20 mouse cellular contexts compared by ENCODE assay signal in the genomic region with DNA sequence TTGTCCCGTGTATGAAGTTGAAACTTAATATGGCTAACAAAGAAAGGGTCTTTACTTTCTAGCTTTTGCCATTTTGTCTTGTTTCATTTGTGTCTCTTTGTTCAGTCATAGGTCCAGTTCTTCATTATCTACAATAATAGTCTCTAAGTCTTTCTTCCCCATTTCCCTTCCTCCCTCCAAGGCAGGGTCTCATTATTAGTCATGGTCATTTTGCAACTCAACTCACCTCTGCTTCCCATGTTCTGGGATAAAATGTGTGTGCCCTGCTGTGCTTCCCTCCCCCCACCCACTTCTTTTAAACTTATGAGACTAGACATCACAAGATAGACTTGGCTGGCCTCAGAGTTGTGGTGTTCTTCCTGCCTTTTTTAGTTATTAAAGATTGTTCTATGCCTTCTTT.
"Had no signal": no experiment of that assay in that cellular context is flagged by ENCODE, and none has a peak within 500 bp of the region (broad histone marks: within the 10 kb centered on the region; RNA-seq: fewer than 3 reads in every experiment).

No protein-coding gene starts in this region.

- H3K4me1 ChIP-seq: midbrain, embryonic 13.5 days; midbrain, embryonic 15.5 days; neural tube, embryonic 13.5 days; neural tube, embryonic 15.5 days; stomach, embryonic 15.5 days had no signal

- H3K27ac ChIP-seq: liver, embryonic 15.5 days; midbrain, embryonic 13.5 days; midbrain, embryonic 15.5 days; neural tube, embryonic 13.5 days; neural tube, embryonic 15.5 days; stomach, embryonic 15.5 days; stomach, postnatal 0 days had no signal

- H3K4me3 ChIP-seq: liver, embryonic 15.5 days; megakaryocyte, embryonic 14.5 days; midbrain, embryonic 13.5 days; midbrain, embryonic 15.5 days; neural tube, embryonic 13.5 days; neural tube, embryonic 15.5 days; stomach, embryonic 15.5 days had no signal

- H3K4me2 ChIP-seq: liver, embryonic 15.5 days; lung, embryonic 14.5 days; midbrain, embryonic 11.5 days; midbrain, embryonic 13.5 days; midbrain, embryonic 15.5 days; neural tube, embryonic 13.5 days; neural tube, embryonic 15.5 days; stomach, embryonic 15.5 days had no signal

- H3K9me3 ChIP-seq: liver, embryonic 15.5 days; megakaryocyte, embryonic 14.5 days; midbrain, embryonic 15.5 days; neural tube, embryonic 13.5 days; neural tube, embryonic 15.5 days; stomach, embryonic 15.5 days had no signal

- H3K36me3 ChIP-seq: liver, embryonic 15.5 days; midbrain, embryonic 13.5 days; midbrain, embryonic 15.5 days; neural tube, embryonic 13.5 days; neural tube, embryonic 15.5 days; stomach, embryonic 15.5 days had no signal

- ATAC-seq: liver, postnatal 0 days; midbrain, embryonic 13.5 days; midbrain, embryonic 15.5 days had no signal

- DNase-seq: liver, postnatal 0 days; lung, postnatal 10 days; lung, postnatal 4 days; right cerebral cortex, adult 18-20 months; right cerebral cortex, postnatal 25 days; right cerebral cortex, postnatal 4 days; spleen, adult 18-20 months; thymus, adult 2 months; thymus, postnatal 25 days; thymus, postnatal 4 days had no signal

- H3K27me3 ChIP-seq: liver, embryonic 15.5 days; megakaryocyte, embryonic 14.5 days; midbrain, embryonic 13.5 days; midbrain, embryonic 15.5 days; neural tube, embryonic 13.5 days; neural tube, embryonic 15.5 days; stomach, embryonic 15.5 days had no signal

- H3K9ac ChIP-seq: liver, embryonic 15.5 days; liver, postnatal 0 days; lung, embryonic 14.5 days; midbrain, embryonic 13.5 days; midbrain, embryonic 15.5 days; neural tube, embryonic 13.5 days; neural tube, embryonic 15.5 days; stomach, embryonic 15.5 days had no signal
